Mouse (Mus musculus) CH12.LX (cell line): Measurements from ENCODE around the gene Ssbp2. TPM values are rescaled to one million over a fixed set of nuclear protein-coding genes. Genes with fewer than 3 reads are reported as not detected.

ENCODE experiments used
- DNase-seq: peaks from one replicate; pipeline ENCODE4 v3.0.0-alpha.2; 2013; ENCODE audit errors: extremely low read depth
- H3K27ac ChIP-seq: 2 replicates; pipeline ENCODE4 v1.5.1; 2012; ENCODE audit warnings: low read depth, mild to moderate bottlenecking, control low read depth, moderate library complexity; ENCODE audit not compliant: insufficient read depth
- H3K27me3 ChIP-seq: replicated peaks from 2 replicates; pipeline ENCODE3; 2012; ENCODE audit warnings: inconsistent platforms
- H3K36me3 ChIP-seq, 2 experiments: replicated peaks in 1 of 2; 2 replicates each; pipeline versions ENCODE3 to v1.6.1; 2012; ENCODE audit warnings: inconsistent platforms in 1 of 2, low read length in 1 of 2, mild to moderate bottlenecking in 1 of 2, mixed read lengths in 1 of 2, moderate library complexity in 1 of 2; ENCODE audit not compliant: control insufficient read depth in 1 of 2, insufficient read depth in 1 of 2
- H3K4me1 ChIP-seq, 2 experiments: 2 replicates each; pipeline ENCODE4 v1.6.1; 2012; ENCODE audit warnings: inconsistent platforms in 1 of 2, moderate library complexity in 1 of 2; ENCODE audit not compliant: insufficient read depth in 2 of 2, control insufficient read depth in 1 of 2
- H3K4me2 ChIP-seq: 2 replicates; pipeline ENCODE4 v1.6.1; 2012; ENCODE audit warnings: low read depth, mild to moderate bottlenecking, control low read depth; ENCODE audit not compliant: poor library complexity, insufficient read depth, severe bottlenecking
- H3K4me3 ChIP-seq, 3 experiments: fragments of 150-350 bp in 1 of 3; sonication (generic) in 1 of 3; replicated peaks in 1 of 3; 2 replicates each; pipeline versions ENCODE3 to v1.5.1; 2011 to 2012; ENCODE audit warnings: low read depth in 2 of 3, low read length in 2 of 3, mild to moderate bottlenecking in 2 of 3, moderate library complexity in 2 of 3, control low read depth in 1 of 3, improper control_type of control experiment in 1 of 3, inconsistent platforms in 1 of 3, mixed read lengths in 1 of 3; ENCODE audit not compliant: poor library complexity in 1 of 3
- H3K79me2 ChIP-seq: replicated peaks from 2 replicates; pipeline ENCODE4 v1.6.1; 2012; ENCODE audit warnings: mild to moderate bottlenecking, moderate library complexity; ENCODE audit not compliant: control insufficient read depth, poor library complexity, insufficient read depth, severe bottlenecking; ENCODE audit errors: extremely low read depth
- H3K9ac ChIP-seq: 2 replicates; pipeline ENCODE4 v1.6.1; 2012; ENCODE audit warnings: low read depth, mild to moderate bottlenecking, control low read depth, moderate library complexity; ENCODE audit not compliant: insufficient read depth
- H3K9me3 ChIP-seq: replicated peaks from 2 replicates; pipeline ENCODE3; 2012; ENCODE audit warnings: low read length, inconsistent platforms, mixed read lengths
- BHLHE40 ChIP-seq: IDR thresholded peaks from 2 replicates; pipeline ENCODE4 v1.6.1; 2011; ENCODE audit warnings: mild to moderate bottlenecking, low read depth, low read length, improper control_type of control experiment
- CHD1 ChIP-seq: IDR thresholded peaks from 2 replicates; pipeline ENCODE4 v1.6.1; 2012; ENCODE audit warnings: low read depth, low read length, improper control_type of control experiment, inconsistent platforms
- CHD2 ChIP-seq: IDR thresholded peaks from 2 replicates; pipeline ENCODE4 v1.6.1; 2011; ENCODE audit warnings: low read length, improper control_type of control experiment
- CTCF ChIP-seq, 2 experiments: IDR thresholded peaks in 1 of 2; conservative IDR thresholded peaks in 1 of 2; 2 replicates each; pipeline ENCODE4 v1.5.1; 2011 to 2012; ENCODE audit warnings: low read depth in 2 of 2, low read length in 2 of 2, improper control_type of control experiment in 1 of 2, inconsistent platforms in 1 of 2, mild to moderate bottlenecking in 1 of 2, moderate library complexity in 1 of 2
- ELF1 ChIP-seq: IDR thresholded peaks from 2 replicates; pipeline ENCODE4 v1.6.1; 2014; ENCODE audit warnings: low read depth, mild to moderate bottlenecking, inconsistent platforms, low read length, improper control_type of control experiment
- EP300 ChIP-seq: IDR thresholded peaks from 2 replicates; pipeline ENCODE4 v1.6.1; 2011; ENCODE audit warnings: low read length, improper control_type of control experiment
- GABPA ChIP-seq: IDR thresholded peaks from 2 replicates; pipeline ENCODE4 v1.6.1; 2012; ENCODE audit warnings: low read depth, low read length, improper control_type of control experiment, inconsistent platforms; ENCODE audit not compliant: insufficient replicate concordance
- HCFC1 ChIP-seq: IDR thresholded peaks from 2 replicates; pipeline ENCODE4 v1.6.1; 2012; ENCODE audit warnings: low read depth, mild to moderate bottlenecking, inconsistent platforms, low read length, improper control_type of control experiment
- IRF4 ChIP-seq: IDR thresholded peaks from 2 replicates; pipeline ENCODE4 v1.6.1; 2014; ENCODE audit warnings: low read depth, mild to moderate bottlenecking, inconsistent platforms, low read length, improper control_type of control experiment
- JUN ChIP-seq: IDR thresholded peaks from 2 replicates; pipeline ENCODE4 v1.6.1; 2011; ENCODE audit warnings: low read depth, mild to moderate bottlenecking, low read length, improper control_type of control experiment, moderate library complexity; ENCODE audit not compliant: insufficient read depth
- KAT2A ChIP-seq: IDR thresholded peaks from 2 replicates; pipeline ENCODE4 v1.6.1; 2012; ENCODE audit warnings: low read length, improper control_type of control experiment, inconsistent platforms; ENCODE audit not compliant: insufficient replicate concordance
- MAX ChIP-seq: IDR thresholded peaks from 2 replicates; pipeline ENCODE4 v1.6.1; 2011; ENCODE audit warnings: low read length, improper control_type of control experiment
- MEF2A ChIP-seq: IDR thresholded peaks from 2 replicates; pipeline ENCODE4 v1.6.1; 2014; ENCODE audit warnings: low read depth, mild to moderate bottlenecking, inconsistent platforms, low read length, improper control_type of control experiment, borderline replicate concordance
- MXI1 ChIP-seq: IDR thresholded peaks from 2 replicates; pipeline ENCODE4 v1.6.1; 2011; ENCODE audit warnings: mild to moderate bottlenecking, low read depth, low read length, improper control_type of control experiment
- MYC ChIP-seq: IDR thresholded peaks from 2 replicates; pipeline ENCODE4 v1.6.1; 2011; ENCODE audit warnings: low read depth, mild to moderate bottlenecking, improper control_type of control experiment, low read length
- NELFE ChIP-seq: IDR thresholded peaks from 2 replicates; pipeline ENCODE4 v1.6.1; 2011; ENCODE audit warnings: low read depth, low read length, improper control_type of control experiment
- NRF1 ChIP-seq: IDR thresholded peaks from 2 replicates; pipeline ENCODE4 v1.6.1; 2014; ENCODE audit warnings: low read depth, mild to moderate bottlenecking, inconsistent platforms, low read length, improper control_type of control experiment, moderate library complexity
- PAX5 ChIP-seq: IDR thresholded peaks from 2 replicates; pipeline ENCODE4 v1.6.1; 2012; ENCODE audit warnings: low read length, inconsistent platforms, mixed read lengths
- POLR2A ChIP-seq: IDR thresholded peaks from 2 replicates; pipeline ENCODE4 v1.6.1; 2011; ENCODE audit warnings: low read depth, mild to moderate bottlenecking, improper control_type of control experiment, low read length
- POLR2AphosphoS2 ChIP-seq: IDR thresholded peaks from 2 replicates; pipeline ENCODE4 v1.6.1; 2011; ENCODE audit warnings: low read depth, low read length, improper control_type of control experiment
- RAD21 ChIP-seq: IDR thresholded peaks from 2 replicates; pipeline ENCODE4 v1.6.1; 2011; ENCODE audit warnings: low read depth, mild to moderate bottlenecking, low read length, improper control_type of control experiment, moderate library complexity
- SIN3A ChIP-seq: IDR thresholded peaks from 2 replicates; pipeline ENCODE4 v1.6.1; 2012; ENCODE audit warnings: low read length, improper control_type of control experiment, inconsistent platforms
- TCF12 ChIP-seq: IDR thresholded peaks from 2 replicates; pipeline ENCODE4 v1.6.1; 2014; ENCODE audit warnings: low read depth, mild to moderate bottlenecking, inconsistent platforms, low read length, improper control_type of control experiment
- USF1 ChIP-seq: IDR thresholded peaks from 2 replicates; pipeline ENCODE4 v1.6.1; 2014; ENCODE audit warnings: low read depth, mild to moderate bottlenecking, inconsistent platforms, low read length, improper control_type of control experiment
- USF2 ChIP-seq: conservative IDR thresholded peaks from 2 replicates; pipeline ENCODE4 v1.6.1; 2011; ENCODE audit warnings: low read depth, low read length, improper control_type of control experiment
- ZC3H11A ChIP-seq: IDR thresholded peaks from 2 replicates; pipeline ENCODE4 v1.6.1; 2012; ENCODE audit warnings: low read depth, mild to moderate bottlenecking, inconsistent platforms, low read length, improper control_type of control experiment
- ZKSCAN1 ChIP-seq: IDR thresholded peaks from 2 replicates; pipeline ENCODE4 v1.6.1; 2012; ENCODE audit warnings: low read depth, inconsistent platforms, low read length, improper control_type of control experiment, borderline replicate concordance
- ZMIZ1 ChIP-seq: IDR thresholded peaks from 2 replicates; pipeline ENCODE4 v1.6.1; 2012; ENCODE audit warnings: low read depth, mild to moderate bottlenecking, inconsistent platforms, low read length, improper control_type of control experiment
- dilution Hi-C: fragments of 300-500 bp; cut with MboI; formaldehyde crosslinking; loops from 2 replicates; pipeline ENCODE4 v1.14.3; 2020; ENCODE audit warnings: low sequenced_read_pairs; ENCODE audit not compliant: extremely low pct_unique_long_range_greater_than_20kb, extremely low pct_ligation_motif_present
- in situ Hi-C: fragments of 300-500 bp; cut with MboI; formaldehyde crosslinking; loops from 3 replicates; pipeline ENCODE4 v1.14.3; 2019; ENCODE audit warnings: low sequenced_read_pairs, low pct_ligation_motif_present, low pct_unique_long_range_greater_than_20kb, mixed read lengths
- polyA plus RNA-seq: library from polyadenylated mRNA; unstranded; fragments of >175 nt; gene quantifications from 2 replicates; pipeline ENCODE4 v1.2.1, GENCODE M21; 2012; ENCODE audit warnings: low read depth; ENCODE audit not compliant: insufficient read length
- total RNA-seq, 2 experiments: library from RNA; depleted of rRNA; stranded (reverse); fragments of 300-350 nt in 1 of 2; fragments of >200 nt in 1 of 2; gene quantifications; 2 replicates each; pipeline ENCODE4 v1.2.3; 2012 to 2014

The Ssbp2 gene
- total and polyA plus RNA-seq, 3 experiments = 1.9 to 3.6 (median 1.9) TPM

DNA sequence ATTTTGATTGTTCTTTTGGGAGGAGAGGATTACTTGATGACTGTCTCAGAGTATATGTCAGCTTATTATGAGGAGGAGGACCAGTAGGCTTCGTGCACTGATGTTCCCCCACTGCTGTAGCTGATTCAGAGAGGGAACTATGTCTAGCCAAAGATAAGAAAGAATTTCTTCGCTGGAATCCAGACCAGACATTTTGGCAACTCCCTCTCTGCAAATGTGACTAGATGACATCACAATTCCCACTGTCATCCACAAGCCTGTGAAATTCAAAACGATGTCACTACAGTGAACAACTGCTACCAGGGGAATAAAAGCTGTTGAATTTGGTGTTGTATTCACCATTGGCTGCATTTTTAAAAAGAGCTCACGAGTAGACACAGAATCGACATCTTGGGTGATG lies 11.1 kb upstream of the Ssbp2 start:
- dilution Hi-C loops = no loop called here
- H3K9ac ChIP-seq = no peak overlapping the region
- H3K27ac ChIP-seq = no peak overlapping the region
- H3K79me2 ChIP-seq = no peaks in the 10 kb centered on the region
- TF ChIP-seq HCFC1 = no peak
- TF ChIP-seq POLR2AphosphoS2 = no peak
- TF ChIP-seq USF2 = no peak
- no peak for TF ChIP-seq NRF1
- no peak for TF ChIP-seq ZMIZ1
- TF ChIP-seq BHLHE40 = no peak
- no peak for TF ChIP-seq ZC3H11A
- no peak for TF ChIP-seq SIN3A
- TF ChIP-seq POLR2A = no peak
- TF ChIP-seq CTCF (conservative IDR thresholded peaks at IDR 0.05 in 1 of 2, IDR thresholded peaks at IDR 0.05 in 1 of 2; ENCODE audit: low read depth in 2 of 2, low read length in 2 of 2) = no peak
- no peak for TF ChIP-seq ZKSCAN1
- TF ChIP-seq EP300 = no peak
- no peak for TF ChIP-seq TCF12
- in situ Hi-C loops = no loop called here
- H3K4me2 ChIP-seq = no peak overlapping the region
- no peak for DNase-seq
- H3K9me3 ChIP-seq = no peaks in the 10 kb centered on the region
- H3K36me3 ChIP-seq = no peaks in the 10 kb centered on the region
- no peak overlapping the region for H3K4me3 ChIP-seq
- no peaks in the 10 kb centered on the region for H3K27me3 ChIP-seq
- H3K4me1 ChIP-seq = peaks cover 3 to 27% of the 10 kb centered on the region in 2 experiments; a peak in 3 of 4 replicates

DNA sequence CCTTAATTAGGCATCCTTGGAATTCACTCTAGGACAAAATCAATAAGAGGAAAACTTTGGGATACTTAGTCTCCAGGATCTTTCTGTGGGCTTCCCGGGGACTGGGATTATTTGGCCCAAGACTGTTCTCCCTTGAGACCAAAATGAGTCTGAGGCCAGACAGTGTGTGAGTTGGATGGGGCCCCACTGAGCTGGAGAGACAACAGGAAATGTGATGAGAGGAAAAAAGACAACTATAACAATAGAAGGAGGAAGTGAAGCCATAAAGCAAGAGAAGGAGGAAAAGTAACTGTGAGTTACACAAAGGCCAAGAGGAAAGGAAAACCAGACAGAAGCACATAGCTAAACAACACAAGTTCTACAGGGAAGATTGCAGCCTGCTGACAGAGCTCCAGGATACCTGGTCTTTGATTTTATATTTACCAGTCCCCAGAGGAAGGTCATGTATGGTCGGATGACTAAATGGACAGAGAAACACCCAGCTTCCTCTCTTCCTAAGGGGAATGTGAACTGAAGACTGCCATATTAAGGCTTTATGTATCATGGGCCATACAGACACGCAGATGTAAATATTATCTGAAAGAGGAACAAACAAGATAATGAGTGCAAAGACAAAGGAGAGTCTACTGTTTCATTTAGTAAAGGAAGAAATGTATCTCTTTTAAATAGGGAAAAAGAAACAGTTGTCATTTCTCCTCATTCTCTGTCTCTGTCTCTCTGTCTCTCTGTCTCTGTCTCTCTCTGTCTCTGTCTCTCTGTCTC lies 8.5 kb upstream of the Ssbp2 start:
- no peaks in the 10 kb centered on the region for H3K27me3 ChIP-seq
- H3K4me2 ChIP-seq = peak overlapping the region; percentile 36; the same call in 1 of the 2 replicates
- no peak overlapping the region for H3K9ac ChIP-seq
- H3K36me3 ChIP-seq = no peaks in the 10 kb centered on the region
- dilution Hi-C loops = no loop called here
- H3K27ac ChIP-seq = no peak overlapping the region
- H3K4me1 ChIP-seq = peaks cover 0 to 27% of the 10 kb centered on the region in 2 experiments; a peak in 2 of 4 replicates
- no peak for TF ChIP-seq MAX
- TF ChIP-seq MEF2A = peak; percentile 34; the same call in 1 of the 2 replicates
- no peak for TF ChIP-seq CHD1
- 0 out of 2 replicates have a peak, but pooled peaks have one; percentile 30 for TF ChIP-seq IRF4
- no peak for TF ChIP-seq PAX5
- TF ChIP-seq TCF12 = no peak
- TF ChIP-seq POLR2AphosphoS2 = no peak
- TF ChIP-seq CHD2 = no peak
- no peak for TF ChIP-seq NELFE
- TF ChIP-seq EP300 = peak; percentile 68; the same call in 1 of the 2 replicates
- no peak for TF ChIP-seq JUN
- TF ChIP-seq ZC3H11A = no peak
- TF ChIP-seq ELF1 = 0 out of 2 replicates have a peak, but pooled peaks have one; percentile 26
- no peak for TF ChIP-seq KAT2A
- no peak for TF ChIP-seq HCFC1
- no peak for TF ChIP-seq BHLHE40
- TF ChIP-seq GABPA = no peak
- no peak for TF ChIP-seq CTCF (conservative IDR thresholded peaks at IDR 0.05 in 1 of 2, IDR thresholded peaks at IDR 0.05 in 1 of 2; ENCODE audit: low read depth in 2 of 2, low read length in 2 of 2)
- TF ChIP-seq USF1 = no peak
- no peak for TF ChIP-seq POLR2A
- TF ChIP-seq ZMIZ1 = no peak
- no peak for TF ChIP-seq MXI1
- no peak for TF ChIP-seq MYC
- TF ChIP-seq USF2 = no peak
- TF ChIP-seq RAD21 = no peak
- H3K79me2 ChIP-seq = no peaks in the 10 kb centered on the region
- in situ Hi-C loops = loop anchor here (25.0 kb wide), 2 partner anchors 186 to 514 kb away; no protein-coding TSS in a partner anchor
- DNase-seq = peak; percentile 41
- H3K4me3 ChIP-seq = no peak overlapping the region
- no peaks in the 10 kb centered on the region for H3K9me3 ChIP-seq
